Mouse (Mus musculus) lung, adult 2 months (tissue): ENCODE data around the gene Mpv17. TPM values are rescaled to one million over a fixed set of nuclear protein-coding genes. Genes with fewer than 3 reads are reported as not detected.

Experiments
- DNase-seq: peaks from one replicate; pipeline ENCODE4 v3.0.0; 2022
- H3K4me1 ChIP-seq: fragments of 200-500 bp; 2 replicates; pipeline ENCODE4 v1.6.1; 2011; ENCODE audit warnings: low read length; ENCODE audit not compliant: control insufficient read depth, insufficient read depth
- H3K4me3 ChIP-seq: fragments of 200-500 bp; replicated peaks from 2 replicates; pipeline ENCODE3; 2011; ENCODE audit warnings: low read depth, mild to moderate bottlenecking, control low read depth, low read length; ENCODE audit errors: extremely low read depth
- CTCF ChIP-seq: fragments of 200-500 bp; IDR thresholded peaks from 2 replicates; pipeline ENCODE4 v1.5.1; 2011; ENCODE audit warnings: mild to moderate bottlenecking, low read length, control low read depth; ENCODE audit not compliant: insufficient read depth
- POLR2A ChIP-seq: fragments of 200-500 bp; IDR thresholded peaks from 2 replicates; pipeline ENCODE4 v1.6.1; 2011; ENCODE audit warnings: low read depth, mild to moderate bottlenecking, control low read depth, low read length, borderline replicate concordance; ENCODE audit errors: extremely low read depth
- WGBS: fragments of 180-500 bp; shearing (Covaris S2); methylation state at CpG from one replicate; pipeline ENCODE4 v1.1.7; 2018; 5-methylcytosine and 5-hydroxymethylcytosine counted together
- polyA plus RNA-seq: library from polyadenylated mRNA; depleted of rRNA; stranded (reverse); fragments of >200 nt; gene quantifications from 2 replicates; pipeline ENCODE4 v1.2.3, GENCODE M21; 2012

The Mpv17 gene
- polyA plus RNA-seq, 1 experiment, result 93.4 TPM

- H3K4me3 ChIP-seq, result no peak overlapping the region
- no peak for DNase-seq
- 72% methylated on average over 4 of the region's 4 CpGs for WGBS
- no peak for TF ChIP-seq POLR2A
- H3K4me1 ChIP-seq, result peaks cover 4% of the 10 kb centered on the region; the same call in 1 of the 2 replicates
Measured at GRCm38 (mm10) chr5:31188223-31188840, 34.3 kb upstream of the Mpv17 start.

- TF ChIP-seq POLR2A (no peak), CTCF (no peak)
- 44% methylated on average over 4 of the region's 4 CpGs for WGBS
- no peak overlapping the region for H3K4me3 ChIP-seq
- no peak for DNase-seq
- H3K4me1 ChIP-seq, result peaks cover 2% of the 10 kb centered on the region; the same call in 1 of the 2 replicates
Measured at GRCm38 (mm10) chr5:31183678-31184077, 29.6 kb upstream of the Mpv17 start.

- no peak for TF ChIP-seq CTCF
- no peak for TF ChIP-seq POLR2A
- no peak for DNase-seq
- WGBS, result 92% methylated on average over 9 of the region's 9 CpGs
- Histone ChIP-seq H3K4me3 (no peak overlapping the region), H3K4me1 (peaks cover 2% of the 10 kb centered on the region; the same call in 1 of the 2 replicates)
Measured at GRCm38 (mm10) chr5:31181183-31181770, 27.2 kb upstream of the Mpv17 start.

GRCm38 (mm10) chr5:31179766-31180630 is 25.9 kb upstream of the Mpv17 start, which contains the start of the genes Gm29609 and Gtf3c2:
Gene Gm29609 (minus strand): TSS chr5:31179911.
Gene Gtf3c2 (minus strand): TSS chr5:31180144.
- DNase-seq, result peak; percentile 92
- TF ChIP-seq CTCF (no peak), POLR2A (peak; percentile 93; the same call in 1 of the 2 replicates)
- under 1% methylated on average over 59 of the region's 59 CpGs for WGBS
- Histone ChIP-seq H3K4me1 (peaks cover 2% of the 10 kb centered on the region; the same call in 1 of the 2 replicates), H3K4me3 (peak within 1 kb of the TSS; percentile 91)

- 0% methylated on average over 25 of the region's 25 CpGs for WGBS
- Histone ChIP-seq H3K4me3 (peak overlapping the region; percentile 91), H3K4me1 (peaks cover 2% of the 10 kb centered on the region; the same call in 1 of the 2 replicates)
- TF ChIP-seq POLR2A (no peak), CTCF (no peak)
- DNase-seq, result no peak
Measured at GRCm38 (mm10) chr5:31179301-31179765, 25.3 kb upstream of the Mpv17 start.

DNA sequence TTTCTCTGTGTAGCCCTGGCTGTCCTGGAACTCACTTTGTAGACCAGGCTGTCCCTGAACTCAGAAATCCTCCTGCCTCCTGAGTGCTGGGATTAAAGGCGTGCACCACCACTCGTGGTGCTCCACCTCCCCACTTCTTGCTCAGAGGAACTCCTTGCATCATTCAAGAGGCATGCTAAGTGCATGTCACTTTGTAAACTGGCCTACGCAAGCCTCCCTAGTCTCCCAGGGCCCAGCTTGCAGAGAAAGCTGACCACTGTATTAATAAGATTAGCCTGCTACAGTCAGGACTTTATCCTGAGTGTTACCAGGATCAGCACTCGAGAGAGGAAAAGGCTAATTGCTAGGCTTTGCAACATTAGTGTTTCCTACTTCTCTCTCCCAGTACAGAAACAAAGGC is 14.6 kb upstream of the Mpv17 start:
- no peak for DNase-seq
- WGBS, result 82% methylated on average over 4 of the region's 4 CpGs
- Histone ChIP-seq H3K4me1 (no peaks in the 10 kb centered on the region), H3K4me3 (no peak overlapping the region)
- no peak for TF ChIP-seq POLR2A
- no peak for TF ChIP-seq CTCF

GRCm38 (mm10) chr5:31164878-31165277 is 10.8 kb upstream of the Mpv17 start:
- Histone ChIP-seq H3K4me1 (no peaks in the 10 kb centered on the region), H3K4me3 (no peak overlapping the region)
- DNase-seq, result no peak
- WGBS, result 91% methylated on average over 1 of the region's 1 CpGs
- no peak for TF ChIP-seq CTCF
- TF ChIP-seq POLR2A, result no peak

DNA sequence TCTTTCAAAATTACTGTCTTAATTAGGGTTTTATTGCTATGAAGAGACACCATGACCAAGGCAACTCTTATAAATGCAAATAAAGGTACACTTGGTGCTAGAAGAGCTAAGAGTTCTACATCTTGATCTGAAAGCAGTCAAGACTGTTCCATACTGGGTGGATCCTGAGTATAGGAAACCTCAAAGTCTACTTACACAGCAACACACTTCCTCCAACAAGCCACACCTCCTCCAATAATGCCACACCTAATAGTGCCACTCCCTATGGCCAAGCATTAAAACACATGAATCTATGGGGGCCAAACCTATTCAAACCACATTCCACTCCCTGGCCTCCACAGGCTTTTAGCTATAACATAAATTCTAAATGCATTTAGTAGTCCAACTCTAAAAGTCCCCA is 8.4 kb upstream of the Mpv17 start:
- no peak for DNase-seq
- H3K4me3 ChIP-seq, result no peak overlapping the region
- TF ChIP-seq CTCF (no peak), POLR2A (no peak)
- H3K4me1 ChIP-seq, result no peaks in the 10 kb centered on the region

DNA sequence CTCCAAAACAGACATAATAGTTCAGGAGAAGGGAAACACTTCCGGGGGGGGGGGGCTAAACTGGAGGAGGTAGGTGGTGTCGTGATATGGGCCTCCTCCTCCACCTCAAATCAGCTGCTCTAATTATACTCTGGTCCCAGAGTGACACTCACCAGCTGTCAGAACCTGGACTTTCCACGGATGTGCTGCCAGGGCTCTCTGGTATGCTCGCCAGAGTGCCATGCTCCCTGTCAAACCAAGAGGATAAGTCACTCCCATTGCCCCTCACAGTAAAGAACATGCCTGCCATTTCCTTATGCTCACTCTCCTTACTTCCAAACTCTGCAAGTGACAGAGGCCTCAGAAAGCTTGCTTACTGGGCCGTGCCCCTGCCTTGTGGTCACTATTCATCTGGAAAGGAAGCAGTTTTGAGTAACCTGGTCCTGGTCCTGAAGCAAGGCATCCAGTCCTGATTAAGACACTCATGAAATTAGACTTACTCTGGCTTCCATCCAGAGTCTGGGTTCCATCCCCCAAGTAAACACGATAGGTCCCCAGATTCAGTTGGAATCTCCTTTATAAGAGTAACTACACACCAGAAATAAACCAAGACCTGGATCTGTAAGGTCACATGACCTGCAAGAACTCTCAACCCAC is 417 bp downstream of the Mpv17 start:
- Histone ChIP-seq H3K4me1 (peaks cover 8% of the 10 kb centered on the region; the same call in 1 of the 2 replicates), H3K4me3 (peak overlapping the region; percentile 99)
- DNase-seq, result no peak
- TF ChIP-seq POLR2A, result no peak
- no peak for TF ChIP-seq CTCF
- 29% methylated on average over 6 of the region's 6 CpGs for WGBS
